Mouse (Mus musculus) embryo, embryonic 10 days (tissue): ENCODE results near the gene Ccdc155.
"Not testable (repeated sequence)": the region's sequence is repeated elsewhere in the genome, so short reads cannot be mapped to it uniquely, and the experiment has no call there.

Source experiments
- DNase-seq: peaks from one replicate; pipeline ENCODE4 v3.0.0-alpha.2; 2015; ENCODE audit warnings: low spot score

The Ccdc155 gene

GRCm38 (mm10) chr7:45163735-45164490, 40.8 kb downstream of the Ccdc155 start, which contains the start of gene Slc17a7:
Gene Slc17a7, plus strand, starts transcription at chr7:45163949.
- DNase-seq = peak; percentile 54

GRCm38 (mm10) chr7:45162996-45163615, 41.6 kb downstream of the Ccdc155 start:
- no peak for DNase-seq

- DNase-seq = no peak
Measured at GRCm38 (mm10) chr7:45162551-45162950, 42.1 kb downstream of the Ccdc155 start.

GRCm38 (mm10) chr7:45161612-45162473, 42.8 kb downstream of the Ccdc155 start:
- DNase-seq = peak; percentile 95

- no peak for DNase-seq
Measured at GRCm38 (mm10) chr7:45160866-45161265, 43.8 kb downstream of the Ccdc155 start.

GRCm38 (mm10) chr7:45160316-45160800, 44.3 kb downstream of the Ccdc155 start:
- DNase-seq = no peak

GRCm38 (mm10) chr7:45158991-45159390, 45.7 kb downstream of the Ccdc155 start:
- DNase-seq = no peak

- no peak for DNase-seq
Measured at GRCm38 (mm10) chr7:45157459-45157858, 47.2 kb downstream of the Ccdc155 start.

GRCm38 (mm10) chr7:45156206-45156605, 48.5 kb downstream of the Ccdc155 start:
- no peak for DNase-seq

- no peak for DNase-seq
Measured at GRCm38 (mm10) chr7:45155590-45155989, 49.1 kb downstream of the Ccdc155 start.

GRCm38 (mm10) chr7:45154993-45155514, 49.6 kb downstream of the Ccdc155 start:
- peak; percentile 39 for DNase-seq

GRCm38 (mm10) chr7:45154096-45154992, 50.3 kb downstream of the Ccdc155 start, which contains the start of the genes Pih1d1 and Aldh16a1:
Gene Pih1d1, plus strand, starts transcription at chr7:45154303.
Gene Aldh16a1, minus strand, starts transcription at chr7:45154584.
- peak; percentile 96 for DNase-seq

- DNase-seq = no peak
Measured at GRCm38 (mm10) chr7:45153586-45153985, 51.1 kb downstream of the Ccdc155 start.

- not testable (repeated sequence) for DNase-seq
Measured at GRCm38 (mm10) chr7:45153052-45153451, 51.6 kb downstream of the Ccdc155 start.

- DNase-seq = no peak
Measured at GRCm38 (mm10) chr7:45151303-45151702, 53.4 kb downstream of the Ccdc155 start.

- no peak for DNase-seq
Measured at GRCm38 (mm10) chr7:45150321-45150720, 54.4 kb downstream of the Ccdc155 start.

GRCm38 (mm10) chr7:45149545-45149944, 55.1 kb downstream of the Ccdc155 start:
- DNase-seq = no peak

GRCm38 (mm10) chr7:45148534-45149098, 56.1 kb downstream of the Ccdc155 start:
- no peak for DNase-seq

GRCm38 (mm10) chr7:45147899-45148298, 56.8 kb downstream of the Ccdc155 start:
- DNase-seq = no peak

- DNase-seq = no peak
Measured at GRCm38 (mm10) chr7:45147267-45147666, 57.4 kb downstream of the Ccdc155 start.

GRCm38 (mm10) chr7:45145460-45145859, 59.2 kb downstream of the Ccdc155 start:
- DNase-seq = no peak
